Mouse (Mus musculus) heart, adult 2 months (tissue): ENCODE data around the gene Ctns.

Source experiments
- CTCF ChIP-seq: fragments of 200-600 bp; IDR thresholded peaks from 2 replicates; pipeline ENCODE4 v1.8.1; 2022; ENCODE audit warnings: antibody characterized with exemption, mild to moderate bottlenecking, moderate library complexity
- EP300 ChIP-seq: fragments of 200-500 bp; IDR thresholded peaks from 2 replicates; pipeline ENCODE4 v1.6.1; 2011; ENCODE audit warnings: low read depth, low read length, control low read depth; ENCODE audit not compliant: insufficient read depth
- POLR2A ChIP-seq: fragments of 200-500 bp; IDR thresholded peaks from 2 replicates; pipeline ENCODE4 v1.6.1; 2011; ENCODE audit warnings: mild to moderate bottlenecking, low read depth, low read length, control low read depth; ENCODE audit not compliant: insufficient read depth

DNA sequence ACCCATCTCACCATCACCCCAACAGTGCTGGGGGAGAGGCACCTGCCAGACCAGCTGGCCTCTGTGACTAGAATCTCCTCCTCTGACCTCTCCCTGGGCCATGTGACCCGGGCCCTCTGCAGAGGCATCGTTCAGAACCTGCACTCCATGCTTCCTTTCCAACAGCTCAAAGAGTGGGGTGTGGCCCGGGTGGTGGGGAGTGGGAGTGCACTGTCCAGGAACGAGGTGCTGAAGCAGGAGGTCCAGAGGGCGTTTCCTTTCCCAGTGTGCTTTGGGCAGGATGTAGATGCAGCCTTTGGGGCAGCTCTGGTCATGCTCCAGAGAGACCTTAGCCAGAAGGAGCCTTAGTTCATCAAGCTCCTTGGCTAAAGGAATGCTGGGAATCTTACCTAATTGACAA lies 24.0 kb upstream of the Ctns start:
- TF ChIP-seq POLR2A (no peak), EP300 (no peak), CTCF (no peak)
